Mouse (Mus musculus) ES-Bruce4 (cell line): Measurements from ENCODE around the gene Kcnj11.

Experiments used
- CTCF ChIP-seq: IDR thresholded peaks from one replicate; pipeline ENCODE4 v1.8.1; 2011; ENCODE audit warnings: low read depth, low read length
- EP300 ChIP-seq: IDR thresholded peaks from 2 replicates; pipeline ENCODE4 v1.6.1; 2011; ENCODE audit warnings: low read depth, low read length; ENCODE audit not compliant: insufficient read depth
- POLR2A ChIP-seq: IDR thresholded peaks from one replicate; pipeline ENCODE4 v1.8.1; 2011; ENCODE audit warnings: low read length; ENCODE audit not compliant: insufficient read depth

- no peak for TF ChIP-seq POLR2A
- no peak for TF ChIP-seq CTCF
- TF ChIP-seq EP300, result no peak
Observed at GRCm38 (mm10) chr7:46147417-46147816, 46.9 kb upstream of the Kcnj11 start.
